Mouse (Mus musculus) WW6 (cell line): Measurements from ENCODE around the gene Tlk2.
A peak's percentile ranks its signal among the peaks of the same experiment; 100 is the strongest.

Experiments
- DNase-seq: peaks from one replicate; pipeline ENCODE4 v3.0.0-alpha.2; 2013; ENCODE audit warnings: low read depth, low spot score

Gene Tlk2

DNA sequence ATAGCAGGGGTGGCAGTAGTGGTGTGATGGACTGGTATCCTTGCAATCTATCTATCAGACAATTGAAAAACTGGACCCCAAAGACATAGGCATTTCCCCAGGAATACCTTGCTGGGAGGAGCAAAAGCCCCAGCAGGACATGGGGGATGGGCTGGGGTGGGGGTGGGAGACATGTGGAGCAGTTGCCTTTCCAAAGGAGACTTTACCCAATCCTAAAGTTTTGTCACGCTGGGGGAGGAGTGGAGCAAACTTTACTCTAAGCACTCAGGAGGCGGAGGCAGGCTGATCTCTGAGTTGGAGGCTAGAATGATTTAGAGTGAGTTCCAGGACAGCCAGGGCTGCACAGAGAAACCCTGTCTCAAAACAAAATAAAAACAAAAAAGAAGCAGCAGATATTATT is 17.2 kb upstream of the Tlk2 start:
- DNase-seq: no peak

GRCm38 (mm10) chr11:105164516-105165510 is 13.8 kb upstream of the Tlk2 start:
- no peak for DNase-seq

- no peak for DNase-seq
Observed at GRCm38 (mm10) chr11:105166780-105167179, 11.8 kb upstream of the Tlk2 start.

DNA sequence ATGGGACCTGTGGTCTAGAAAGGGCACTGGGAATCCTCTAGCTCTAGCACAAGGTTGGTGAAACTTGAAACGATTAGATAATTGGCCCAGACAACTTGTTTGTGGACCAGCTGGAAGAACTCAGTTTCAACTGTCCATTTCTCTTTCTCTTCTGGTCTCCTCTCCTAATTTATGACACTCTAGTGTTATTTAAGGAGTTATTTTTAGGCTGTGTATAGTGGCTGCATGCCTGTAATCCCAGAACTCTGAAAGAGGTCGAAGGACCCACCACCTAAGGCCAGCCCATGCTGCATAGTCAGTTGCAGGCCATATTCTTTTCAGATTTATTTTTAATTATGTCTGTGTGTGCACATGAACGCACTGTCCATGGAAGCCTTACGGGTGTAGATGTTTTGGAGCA is 916 bp downstream of the Tlk2 start:
- no peak for DNase-seq

- no peak for DNase-seq
Observed at GRCm38 (mm10) chr11:105180471-105181091, 2.0 kb downstream of the Tlk2 start.

DNA sequence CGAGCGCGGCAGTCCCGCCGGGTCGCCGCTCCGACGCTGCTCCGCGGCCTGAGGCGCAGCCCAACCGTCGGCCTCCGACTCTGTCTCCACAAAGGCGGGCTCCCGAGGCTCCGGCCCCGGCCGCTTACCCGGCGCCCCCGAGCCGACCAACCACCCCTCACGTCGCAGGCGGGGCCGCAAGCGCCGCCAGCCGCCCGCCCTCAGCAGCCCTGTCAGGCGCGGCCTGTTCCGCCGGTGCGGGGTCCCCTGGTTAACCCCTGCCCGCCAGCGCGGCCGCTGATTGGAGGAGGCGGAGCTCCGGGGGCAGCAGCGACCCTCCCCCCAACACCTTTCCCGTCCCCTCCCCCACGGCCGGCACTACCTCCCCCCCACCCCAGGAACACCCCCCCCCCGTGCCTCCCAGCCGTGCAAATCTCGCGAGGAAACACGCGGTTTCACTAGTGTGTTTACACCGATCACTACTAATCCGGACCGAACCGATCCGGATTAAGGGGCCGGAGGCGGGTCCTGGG is 2.6 kb downstream of the Tlk2 start:
- DNase-seq: peak; percentile 86

DNA sequence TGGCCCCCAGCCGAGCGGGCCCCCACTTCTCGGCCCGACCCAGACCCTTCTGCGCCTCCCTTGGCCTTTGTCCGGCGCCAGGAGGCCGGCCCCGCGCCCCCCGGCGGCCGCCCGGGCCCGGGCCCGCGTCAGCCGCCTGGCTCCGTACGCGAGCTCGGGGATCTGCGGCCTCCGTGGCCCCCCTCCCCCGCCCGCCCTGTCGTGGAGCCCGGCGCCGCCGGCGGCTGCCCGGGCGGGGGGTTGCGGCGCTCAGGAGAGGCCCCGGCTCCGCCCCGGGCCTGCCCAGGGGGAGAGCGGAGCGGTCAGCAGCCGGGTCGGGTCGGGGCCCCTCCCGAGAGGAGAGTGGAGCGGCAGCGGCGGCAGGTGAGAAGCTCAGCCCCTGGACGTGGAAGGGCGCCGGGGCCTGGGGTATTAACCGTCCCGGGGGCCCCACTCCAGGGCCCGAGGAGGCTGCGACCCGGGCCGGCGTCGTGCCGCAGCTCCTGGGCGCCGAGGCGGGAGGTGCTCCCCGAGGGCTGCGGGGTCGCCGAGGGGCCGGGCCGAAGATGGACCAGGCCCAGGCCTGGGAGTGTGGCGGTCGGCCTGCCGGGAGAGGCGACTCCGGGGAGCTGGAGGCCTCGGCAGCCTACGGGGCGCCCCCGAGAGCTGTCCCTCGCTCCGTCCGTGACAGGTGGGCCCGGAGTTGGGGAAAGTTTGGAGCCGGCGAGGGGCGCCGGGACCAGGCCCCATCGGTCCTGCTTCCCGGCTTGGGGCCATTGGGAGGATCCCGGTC is 3.3 kb downstream of the Tlk2 start:
- no peak for DNase-seq

GRCm38 (mm10) chr11:105182461-105182855 is 3.9 kb downstream of the Tlk2 start:
- DNase-seq: no peak

DNA sequence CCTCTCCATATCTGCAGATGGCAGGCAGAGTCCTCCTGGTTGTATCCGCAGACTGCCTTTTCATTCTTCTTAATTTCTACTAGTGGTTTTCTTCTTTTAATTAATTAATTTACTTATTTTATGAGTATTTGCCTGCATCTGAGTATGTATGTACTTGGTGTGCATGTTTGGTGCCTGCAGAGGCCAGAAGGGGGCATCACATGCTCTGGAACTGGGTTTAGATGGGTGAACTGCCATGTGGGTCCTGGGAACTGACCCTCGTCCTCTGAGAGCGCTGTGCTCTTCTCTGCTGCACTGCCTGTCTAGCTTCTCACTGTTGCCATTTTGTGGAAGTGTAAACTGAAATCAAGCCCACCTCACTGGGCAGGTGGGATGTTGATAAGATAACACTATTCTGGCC is 6.1 kb downstream of the Tlk2 start:
- DNase-seq: no peak

DNA sequence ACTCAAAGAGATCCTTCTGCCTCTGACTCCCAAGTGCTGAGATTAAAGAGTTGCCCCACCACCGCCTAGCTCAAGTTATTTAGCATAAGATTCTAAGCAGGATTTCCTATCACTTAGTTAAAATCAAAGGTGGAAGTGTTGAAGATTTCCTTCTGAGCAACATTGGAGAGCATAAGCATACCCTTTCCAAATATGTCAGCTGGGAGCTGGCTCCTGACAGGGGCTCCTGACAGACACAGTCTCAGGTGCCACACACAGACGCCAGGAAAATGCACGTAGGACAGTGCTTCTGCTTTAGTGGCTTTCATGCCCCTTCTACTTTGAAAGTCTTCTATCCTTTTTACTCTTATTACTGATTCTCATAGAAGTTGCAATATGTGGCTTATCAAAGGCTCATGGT is 13.6 kb downstream of the Tlk2 start:
- DNase-seq: no peak

GRCm38 (mm10) chr11:105196893-105197662 is 18.5 kb downstream of the Tlk2 start:
- DNase-seq: no peak

DNA sequence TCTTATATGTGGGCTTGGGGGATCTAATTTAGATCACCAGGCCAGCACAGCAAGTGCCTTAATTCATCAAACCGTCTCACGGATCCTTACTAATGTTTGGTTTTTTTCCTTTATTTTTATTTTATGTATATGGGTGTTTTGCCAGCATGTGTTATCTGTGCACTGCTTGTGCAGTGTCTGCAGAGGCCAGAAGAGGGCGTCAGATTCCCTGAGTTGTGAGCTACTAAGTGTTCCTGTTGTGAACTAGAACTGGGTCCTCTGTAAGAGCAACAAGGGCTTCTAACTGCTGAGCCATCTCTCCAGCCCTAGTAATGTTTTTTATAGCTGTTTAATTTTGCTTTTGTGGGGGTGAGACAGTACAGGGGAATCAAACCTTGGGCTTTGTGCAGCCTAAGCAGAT is 23.8 kb downstream of the Tlk2 start:
- no peak for DNase-seq

- DNase-seq: no peak
Observed at GRCm38 (mm10) chr11:105210007-105210406, 31.4 kb downstream of the Tlk2 start.

- DNase-seq: peak; percentile 18
Observed at GRCm38 (mm10) chr11:105214257-105214656, 35.6 kb downstream of the Tlk2 start.

GRCm38 (mm10) chr11:105217771-105218170 is 39.2 kb downstream of the Tlk2 start:
- no peak for DNase-seq

GRCm38 (mm10) chr11:105234501-105234900 is 55.9 kb downstream of the Tlk2 start:
- no peak for DNase-seq

- no peak for DNase-seq
Observed at GRCm38 (mm10) chr11:105240991-105241390, 62.4 kb downstream of the Tlk2 start.

DNA sequence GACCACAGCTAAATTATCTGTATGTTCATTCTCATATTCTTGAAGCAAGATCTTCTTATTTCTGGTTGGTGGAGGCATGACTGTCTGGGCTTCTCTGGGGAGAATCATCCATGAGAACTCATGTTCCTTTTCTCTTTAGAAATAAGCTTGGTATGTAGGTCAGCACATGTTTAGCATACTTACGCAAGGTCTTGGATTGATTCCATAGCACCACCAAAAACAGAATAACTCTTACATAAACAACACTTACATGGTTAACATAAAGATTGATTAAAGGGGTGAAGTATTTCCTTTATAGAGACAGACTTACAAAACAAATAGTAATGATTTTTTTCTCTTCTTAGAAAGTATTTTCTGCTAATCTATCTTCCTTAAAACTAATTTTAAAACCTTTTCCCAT is 67.8 kb downstream of the Tlk2 start:
- no peak for DNase-seq

GRCm38 (mm10) chr11:105246785-105247184 is 68.2 kb downstream of the Tlk2 start:
- DNase-seq: no peak

- no peak for DNase-seq
Observed at GRCm38 (mm10) chr11:105247321-105247720, 68.7 kb downstream of the Tlk2 start.

DNA sequence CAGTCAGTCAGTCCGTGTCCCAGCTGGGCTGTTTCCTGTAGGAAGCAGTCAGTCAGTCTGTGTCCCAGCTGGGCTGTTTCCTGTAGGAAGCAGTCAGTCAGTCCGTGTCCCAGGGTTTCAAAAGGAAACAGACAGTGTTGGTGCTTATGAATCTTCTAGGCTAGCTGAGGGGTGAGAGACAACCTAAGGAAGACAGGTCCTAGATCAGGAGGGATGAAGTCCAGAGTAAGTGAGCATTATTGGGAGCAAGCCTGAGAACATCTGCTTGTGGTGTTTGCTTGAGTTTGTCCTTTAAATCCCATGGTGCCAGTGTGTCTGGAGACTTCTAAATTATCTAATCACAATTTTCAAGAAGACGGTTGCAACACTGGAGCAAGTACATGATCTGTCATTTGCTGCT is 81.1 kb downstream of the Tlk2 start:
- DNase-seq: no peak
